Mouse (Mus musculus) forebrain, embryonic 12.5 days (tissue): ENCODE data around the gene Cebpz. TPM values are rescaled to one million over a fixed set of nuclear protein-coding genes. Genes with fewer than 3 reads are reported as not detected.

Experiments used
- ATAC-seq: fragments of 200-750 bp; cut with Nextera tagmentation; 2 replicates; pipeline ENCODE4 v1.8.0; 2017; ENCODE audit warnings: moderate TSS enrichment; ENCODE audit not compliant: low FRiP score
- H3K27ac ChIP-seq: fragments of 300-500 bp; sonication (generic); 2 replicates; pipeline ENCODE4 v1.5.1; 2016; ENCODE audit warnings: mild to moderate bottlenecking
- H3K27me3 ChIP-seq: fragments of 300-500 bp; sonication (generic); 2 replicates; pipeline ENCODE4 v1.6.1; 2016; ENCODE audit warnings: mild to moderate bottlenecking
- H3K36me3 ChIP-seq: fragments of 300-500 bp; sonication (generic); replicated peaks from 2 replicates; pipeline ENCODE4 v1.6.1; 2016; ENCODE audit warnings: mild to moderate bottlenecking
- H3K4me1 ChIP-seq: fragments of 300-500 bp; sonication (generic); 2 replicates; pipeline ENCODE4 v1.6.1; 2016
- H3K4me2 ChIP-seq: fragments of 300-500 bp; sonication (generic); 2 replicates; pipeline ENCODE4 v1.6.1; 2016; ENCODE audit warnings: mild to moderate bottlenecking, moderate library complexity
- H3K4me3 ChIP-seq: fragments of 300-500 bp; sonication (generic); replicated peaks from 2 replicates; pipeline ENCODE4 v1.5.1; 2016; ENCODE audit warnings: mild to moderate bottlenecking
- H3K9ac ChIP-seq: fragments of 300-500 bp; sonication (generic); 2 replicates; pipeline ENCODE4 v1.6.1; 2016; ENCODE audit warnings: mild to moderate bottlenecking
- H3K9me3 ChIP-seq: fragments of 300-500 bp; sonication (generic); 2 replicates; pipeline ENCODE4 v1.6.1; 2016
- WGBS: fragments of 180-500 bp; shearing (Covaris S2); methylation state at CpG from one replicate; pipeline ENCODE4 v1.1.7; 2016; 5-methylcytosine and 5-hydroxymethylcytosine counted together
- polyA plus RNA-seq: library from polyadenylated mRNA; unstranded; fragments of >200 nt; fragmentation: Nextera tagmentation; extraction: Ambion mirVana; gene quantifications from 2 replicates; pipeline ENCODE4 v1.2.1, GENCODE M21; 2016

Cebpz gene
- polyA plus RNA-seq, 1 experiment from 2014 or later: 69.2 TPM

- Histone ChIP-seq H3K4me2 (no peak overlapping the region), H3K4me3 (no peak overlapping the region), H3K27me3 (no peaks in the 10 kb centered on the region), H3K9me3 (no peaks in the 10 kb centered on the region), H3K27ac (no peak overlapping the region), H3K4me1 (no peaks in the 10 kb centered on the region), H3K36me3 (no peaks in the 10 kb centered on the region), H3K9ac (no peak overlapping the region)
- ATAC-seq: no peak
- 84% methylated on average over 7 of the region's 7 CpGs for WGBS
Observed at GRCm38 (mm10) chr17:78894991-78895390, 41.9 kb downstream of the Cebpz start.

- no peaks in the 10 kb centered on the region for H3K27me3 ChIP-seq
- no peaks in the 10 kb centered on the region for H3K4me1 ChIP-seq
- WGBS: 86% methylated on average over 9 of the region's 9 CpGs
- no peaks in the 10 kb centered on the region for H3K36me3 ChIP-seq
- no peak overlapping the region for H3K4me2 ChIP-seq
- no peak overlapping the region for H3K4me3 ChIP-seq
- no peaks in the 10 kb centered on the region for H3K9me3 ChIP-seq
- H3K27ac ChIP-seq: no peak overlapping the region
- no peak overlapping the region for H3K9ac ChIP-seq
- no peak for ATAC-seq
Observed at GRCm38 (mm10) chr17:78891020-78891419, 45.8 kb downstream of the Cebpz start.

- Histone ChIP-seq H3K36me3 (no peaks in the 10 kb centered on the region), H3K27me3 (no peaks in the 10 kb centered on the region), H3K9me3 (no peaks in the 10 kb centered on the region), H3K9ac (no peak overlapping the region), H3K27ac (no peak overlapping the region), H3K4me3 (no peak overlapping the region), H3K4me2 (no peak overlapping the region), H3K4me1 (no peaks in the 10 kb centered on the region)
- 52% methylated on average over 3 of the region's 3 CpGs for WGBS
- no peak for ATAC-seq
Observed at GRCm38 (mm10) chr17:78889184-78889583, 47.7 kb downstream of the Cebpz start.

DNA sequence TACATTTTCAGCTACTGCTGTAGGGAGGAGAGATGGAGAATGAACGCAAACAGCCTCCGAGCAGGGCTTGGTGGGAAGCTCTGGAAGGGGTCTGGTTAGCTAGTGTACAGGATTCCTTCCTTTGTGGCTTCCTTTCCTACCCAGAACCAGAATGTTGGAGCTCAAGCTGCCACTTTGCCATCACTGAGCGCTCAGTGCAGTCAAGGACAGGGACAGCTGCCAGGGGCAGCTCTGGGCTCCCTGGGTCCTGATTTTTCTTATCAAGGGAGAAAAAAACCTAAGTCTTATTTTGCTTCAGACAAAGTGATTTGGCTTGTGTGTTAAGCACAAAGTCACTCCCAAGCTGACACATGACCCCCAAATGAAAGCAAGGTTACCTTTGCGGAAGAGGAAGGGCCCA lies 48.3 kb downstream of the Cebpz start:
- no peak overlapping the region for H3K9ac ChIP-seq
- no peak for ATAC-seq
- no peaks in the 10 kb centered on the region for H3K4me1 ChIP-seq
- no peak overlapping the region for H3K4me2 ChIP-seq
- H3K27ac ChIP-seq: no peak overlapping the region
- WGBS: 80% methylated on average over 4 of the region's 4 CpGs
- no peaks in the 10 kb centered on the region for H3K27me3 ChIP-seq
- no peaks in the 10 kb centered on the region for H3K9me3 ChIP-seq
- no peaks in the 10 kb centered on the region for H3K36me3 ChIP-seq
- H3K4me3 ChIP-seq: no peak overlapping the region

DNA sequence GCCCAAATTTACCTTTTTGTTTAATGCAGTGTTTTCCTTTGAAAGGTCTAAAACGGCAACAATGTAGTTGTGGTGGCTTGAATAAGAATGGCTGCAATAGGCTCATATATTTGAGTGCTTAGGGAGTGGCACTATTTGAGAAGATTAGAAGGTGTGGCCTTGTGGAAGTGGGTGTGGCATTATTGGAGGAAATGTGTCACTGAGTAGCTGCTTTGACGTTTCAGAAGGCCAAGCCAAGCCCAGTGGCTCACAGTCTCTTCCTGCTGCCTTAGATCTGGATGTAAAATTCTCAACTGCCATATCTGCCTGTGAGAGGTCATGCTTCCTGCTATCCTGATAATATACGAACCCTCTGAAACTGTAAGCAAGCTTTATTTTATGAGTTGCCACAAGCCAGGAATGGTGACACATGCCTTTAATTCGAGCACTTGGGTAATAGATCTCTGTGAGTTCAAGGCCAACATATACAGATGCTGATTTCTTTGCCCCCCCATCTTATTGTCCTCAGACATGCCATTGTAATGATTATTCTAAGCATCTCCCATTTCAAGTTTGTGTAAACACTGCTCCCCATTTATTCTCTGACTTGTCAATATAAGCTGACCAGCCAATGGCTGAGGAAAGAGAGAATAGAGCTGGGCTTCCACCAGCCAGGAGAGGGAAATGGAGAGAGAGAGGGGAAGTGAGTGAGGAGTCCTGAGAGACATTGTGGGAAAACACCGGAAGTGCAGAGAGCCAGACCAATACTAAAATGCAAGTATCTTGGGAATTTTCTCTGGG lies 51.4 kb downstream of the Cebpz start:
- no peaks in the 10 kb centered on the region for H3K36me3 ChIP-seq
- no peak for ATAC-seq
- no peak overlapping the region for H3K4me2 ChIP-seq
- no peaks in the 10 kb centered on the region for H3K9me3 ChIP-seq
- WGBS: 86% methylated on average over 5 of the region's 5 CpGs
- no peak overlapping the region for H3K4me3 ChIP-seq
- H3K9ac ChIP-seq: no peak overlapping the region
- no peak overlapping the region for H3K27ac ChIP-seq
- no peaks in the 10 kb centered on the region for H3K27me3 ChIP-seq
- H3K4me1 ChIP-seq: peaks cover 16% of the 10 kb centered on the region

GRCm38 (mm10) chr17:78883291-78883690 lies 53.6 kb downstream of the Cebpz start:
- H3K27me3 ChIP-seq: no peaks in the 10 kb centered on the region
- H3K9me3 ChIP-seq: no peaks in the 10 kb centered on the region
- H3K4me1 ChIP-seq: peaks cover 16% of the 10 kb centered on the region
- ATAC-seq: no peak
- 93% methylated on average over 4 of the region's 4 CpGs for WGBS
- no peak overlapping the region for H3K27ac ChIP-seq
- no peaks in the 10 kb centered on the region for H3K36me3 ChIP-seq
- no peak overlapping the region for H3K4me3 ChIP-seq
- H3K4me2 ChIP-seq: no peak overlapping the region
- H3K9ac ChIP-seq: no peak overlapping the region

DNA sequence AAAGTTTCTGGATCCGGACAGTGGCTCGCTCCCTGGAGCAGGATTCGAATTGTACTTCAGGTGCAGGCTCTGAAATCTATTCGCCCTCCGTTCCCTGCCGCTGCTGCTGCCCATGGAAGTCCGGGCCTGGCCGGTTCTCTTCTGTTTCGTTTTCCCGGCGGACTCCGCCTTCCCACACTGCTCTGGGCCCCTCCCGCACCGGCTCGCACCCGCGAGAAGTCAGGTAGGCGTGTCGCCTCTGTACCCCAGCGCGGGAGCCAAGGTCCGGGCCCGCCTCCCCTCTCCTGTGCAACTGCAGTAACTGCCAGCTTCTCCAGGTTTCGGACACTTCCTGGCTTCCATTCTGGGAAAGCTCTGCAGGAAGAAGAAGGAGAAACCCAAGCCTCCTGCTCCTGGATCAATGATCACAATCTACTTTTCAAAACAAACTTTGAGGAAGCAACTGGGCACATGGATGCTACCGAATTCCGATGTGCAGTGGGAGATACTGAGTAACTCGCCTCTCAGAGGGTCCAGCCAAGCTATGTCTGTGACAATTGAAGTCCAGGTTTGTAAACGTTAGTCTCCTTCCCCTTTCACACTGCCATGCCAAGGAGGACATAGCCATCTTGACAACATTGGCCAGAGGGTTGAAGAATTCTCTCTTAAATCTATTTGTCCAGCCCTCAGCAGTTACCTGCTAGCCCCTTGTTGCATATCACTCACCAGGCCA lies 54.3 kb downstream of the Cebpz start, which contains the start of gene Eif2ak2:
TSS of gene Eif2ak2 (minus strand) at position 173 of the 712 bp plus-strand sequence.
- peaks cover 16% of the 10 kb centered on the region for H3K4me1 ChIP-seq
- peak; percentile 91 for ATAC-seq
- H3K27me3 ChIP-seq: no peaks in the 10 kb centered on the region
- 0 out of 2 replicates have a peak within 1 kb of the TSS, but pooled peaks have one; percentile 0 for H3K27ac ChIP-seq
- peaks cover 3% of the 10 kb centered on the region; the same call in 1 of the 2 replicates for H3K36me3 ChIP-seq
- WGBS: 3% methylated on average over 28 of the region's 28 CpGs
- peak within 1 kb of the TSS; percentile 64 for H3K4me2 ChIP-seq
- peak within 1 kb of the TSS; percentile 45 for H3K4me3 ChIP-seq
- peak within 1 kb of the TSS; percentile 47 for H3K9ac ChIP-seq
- H3K9me3 ChIP-seq: no peaks in the 10 kb centered on the region

- peaks cover 3% of the 10 kb centered on the region; the same call in 1 of the 2 replicates for H3K36me3 ChIP-seq
- H3K4me3 ChIP-seq: peak overlapping the region; percentile 45
- no peaks in the 10 kb centered on the region for H3K9me3 ChIP-seq
- peak overlapping the region; percentile 47 for H3K9ac ChIP-seq
- H3K27ac ChIP-seq: 0 out of 2 replicates have a peak overlapping the region, but pooled peaks have one; percentile 0
- WGBS: 12% methylated on average over 6 of the region's 7 CpGs
- ATAC-seq: peak; percentile 73
- no peaks in the 10 kb centered on the region for H3K27me3 ChIP-seq
- peak overlapping the region; percentile 64 for H3K4me2 ChIP-seq
- H3K4me1 ChIP-seq: peaks cover 16% of the 10 kb centered on the region
Observed at GRCm38 (mm10) chr17:78881878-78882304, 55.0 kb downstream of the Cebpz start.

GRCm38 (mm10) chr17:78873886-78874285 lies 63.0 kb downstream of the Cebpz start:
- no peak overlapping the region for H3K4me3 ChIP-seq
- H3K4me2 ChIP-seq: no peak overlapping the region
- H3K9me3 ChIP-seq: no peaks in the 10 kb centered on the region
- H3K27me3 ChIP-seq: no peaks in the 10 kb centered on the region
- ATAC-seq: no peak
- WGBS: 90% methylated on average over 6 of the region's 6 CpGs
- no peaks in the 10 kb centered on the region for H3K4me1 ChIP-seq
- no peak overlapping the region for H3K9ac ChIP-seq
- peaks cover 6% of the 10 kb centered on the region; the same call in 1 of the 2 replicates for H3K36me3 ChIP-seq
- H3K27ac ChIP-seq: no peak overlapping the region

Other genes with a start within 250 kb of the Cebpz start
- 7.5 and 8.8 TPM in 2 replicates for gene Strn, start 199.9 kb downstream of the Cebpz start, polyA plus RNA-seq
- 20.6 TPM in 2 replicates for gene Heatr5b, start 101.7 kb downstream of the Cebpz start, polyA plus RNA-seq
- 51.3 and 53.4 TPM in 2 replicates for gene Gpatch11, start 101.5 kb downstream of the Cebpz start, polyA plus RNA-seq
- gene Eif2ak2, start 54.5 kb downstream of the Cebpz start, polyA plus RNA-seq: 6.5 and 7.4 TPM in 2 replicates
- 0.18 TPM in 1 of 2 replicates, not detected in the other for gene Sult6b1, start 30.1 kb downstream of the Cebpz start, polyA plus RNA-seq
- gene Cebpzos, start 20.6 kb downstream of the Cebpz start, polyA plus RNA-seq: 109 and 112 TPM in 2 replicates
- 46.3 and 55.6 TPM in 2 replicates for gene Ndufaf7, start 70 bp upstream of the Cebpz start, polyA plus RNA-seq
- gene Prkd3, start 83.8 kb upstream of the Cebpz start, polyA plus RNA-seq: 51.0 and 55.2 TPM in 2 replicates
- 8.8 and 9.4 TPM in 2 replicates for gene Qpct, start 114.8 kb upstream of the Cebpz start, polyA plus RNA-seq